In the genomic region with DNA sequence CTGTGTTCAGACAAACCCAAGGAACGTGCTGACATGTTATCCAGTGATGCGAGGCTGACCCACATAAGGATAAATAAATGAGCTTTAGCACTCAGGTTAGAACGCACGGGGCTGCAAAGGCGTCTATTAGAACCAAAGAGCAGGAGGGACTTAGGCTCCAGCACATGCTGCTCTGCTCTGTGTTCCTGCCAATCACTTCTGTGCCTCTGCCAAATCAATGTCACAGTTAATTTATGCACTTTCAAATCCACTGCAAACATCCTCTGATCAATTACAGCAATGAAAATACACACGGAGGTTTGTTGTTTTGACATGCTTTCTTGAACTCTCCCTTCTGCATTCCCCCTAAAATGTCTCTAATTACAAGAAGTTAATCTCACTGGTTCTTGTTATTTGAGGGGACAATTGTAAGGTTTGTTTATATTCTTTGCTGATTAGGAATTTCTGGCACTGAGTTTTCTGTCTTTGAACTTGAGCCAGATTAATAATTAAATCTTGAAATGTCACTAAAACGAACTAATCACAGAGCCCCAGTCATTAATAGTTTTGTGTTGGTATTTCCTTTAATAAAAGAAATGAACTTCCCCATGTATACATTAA, we compare ENCODE assay signal across 13 mouse cellular contexts. TPM values are rescaled to one million over a fixed set of nuclear protein-coding genes. Genes with fewer than 3 reads are reported as not detected.
DNase-seq lines count a peak whose midpoint lies in the region; ATAC-seq and TF ChIP-seq lines count a peak whose summit lies in the region.
"Had no signal": no experiment of that assay in that cellular context is flagged by ENCODE, and none has a peak within 500 bp of the region (broad histone marks: within the 10 kb centered on the region; RNA-seq: fewer than 3 reads in every experiment).

No protein-coding gene starts in this region.

- H3K36me3 ChIP-seq in embryonic facial prominence, embryonic 14.5 days (ENCODE audit: control insufficient read depth, insufficient read depth, low read length): no peaks in the 10 kb centered on the region
- no peaks in the 10 kb centered on the region for H3K36me3 ChIP-seq in kidney, postnatal 0 days (ENCODE audit: insufficient read depth, low read length)

- H3K4me1 ChIP-seq in embryonic facial prominence, embryonic 14.5 days (ENCODE audit: control insufficient read depth, insufficient read depth, low read length): no peaks in the 10 kb centered on the region
- H3K4me1 ChIP-seq in kidney, postnatal 0 days (replicated peaks; ENCODE audit: insufficient read depth, low read length): peaks cover 18% of the 10 kb centered on the region

- no peak overlapping the region for H3K27ac ChIP-seq in embryonic facial prominence, embryonic 14.5 days (replicated peaks; ENCODE audit: low read depth, low read length)
- H3K27ac ChIP-seq in kidney, postnatal 0 days: 0 out of 2 replicates have a peak overlapping the region, but pooled peaks have one; percentile 9
- H3K27ac ChIP-seq: stomach, postnatal 0 days had no signal

- no peak for TF ChIP-seq CTCF in kidney, postnatal 0 days (IDR thresholded peaks at IDR 0.05; ENCODE audit: low read depth)

- no peaks in the 10 kb centered on the region for H3K27me3 ChIP-seq in embryonic facial prominence, embryonic 14.5 days (replicated peaks; ENCODE audit: control insufficient read depth, insufficient read depth, low read length)
- no peaks in the 10 kb centered on the region for H3K27me3 ChIP-seq in kidney, postnatal 0 days (ENCODE audit: insufficient read depth, low read length)
- H3K27me3 ChIP-seq: CH12.LX had no signal

- peak; percentile 22 for DNase-seq in kidney, adult 11 months
- DNase-seq in kidney, postnatal 4 days: no peak
- peak; percentile 80 for DNase-seq in Muller cell, postnatal 12 days (ENCODE audit: inconsistent ontology term)
- peak; percentile 24 for DNase-seq in embryonic facial prominence, embryonic 14.5 days (ENCODE audit: low spot score)
- DNase-seq in kidney, postnatal 0 days (ENCODE audit: low spot score): peak; percentile 73
- DNase-seq in B cell, adult 2 months: no peak
- no peak for DNase-seq in spleen, adult 18-20 months
- no peak for DNase-seq in ovary, postnatal 36 days (ENCODE audit: low spot score)
- DNase-seq: cerebellum, postnatal 36 days; lung, adult 18-20 months had no signal

- WGBS in embryonic facial prominence, embryonic 14.5 days: 36% methylated on average over 7 of the region's 7 CpGs
- WGBS in kidney, postnatal 0 days: 25% methylated on average over 7 of the region's 7 CpGs

- no peak overlapping the region for H3K9ac ChIP-seq in embryonic facial prominence, embryonic 14.5 days (ENCODE audit: low read depth, low read length)
- no peak overlapping the region for H3K9ac ChIP-seq in kidney, postnatal 0 days (ENCODE audit: low read depth, low read length)

- no peaks in the 10 kb centered on the region for H3K9me3 ChIP-seq in embryonic facial prominence, embryonic 14.5 days (ENCODE audit: control insufficient read depth, low read length)
- H3K9me3 ChIP-seq in kidney, postnatal 0 days (replicated peaks; ENCODE audit: low read length): no peaks in the 10 kb centered on the region

- no peak overlapping the region for H3K4me3 ChIP-seq in embryonic facial prominence, embryonic 14.5 days (ENCODE audit: low read depth, low read length)
- no peak overlapping the region for H3K4me3 ChIP-seq in kidney, postnatal 0 days (replicated peaks; ENCODE audit: low read depth, low read length)
- H3K4me3 ChIP-seq: myocyte had no signal

- no peak for ATAC-seq in embryonic facial prominence, embryonic 14.5 days (ENCODE audit: low read depth)
- no peak for ATAC-seq in kidney, postnatal 0 days (replicated peaks; ENCODE audit: low FRiP score, low read depth)

- no peak overlapping the region for H3K4me2 ChIP-seq in embryonic facial prominence, embryonic 14.5 days (ENCODE audit: low read depth, low read length)
- no peak overlapping the region for H3K4me2 ChIP-seq in kidney, postnatal 0 days (ENCODE audit: low read length)

RNA-seq across cellular contexts. Expression of a gene that starts 16.1 kb away (rescaled TPM):
- 56.5 and 57.1 TPM in 2 replicates for polyA plus RNA-seq in embryonic facial prominence, embryonic 14.5 days (2014; fragmentation: Nextera tagmentation; extraction: Ambion mirVana)
- 90.2 and 95.4 TPM in 2 replicates for polyA plus RNA-seq in kidney, postnatal 0 days (2015; fragmentation: Nextera tagmentation; extraction: Ambion mirVana)

Comparison
In these comparisons a context has a peak if more than half of its experiments do, and no peak if none do; other contexts are left out.
1. DNase-seq: peak in kidney, adult 11 months (single experiment), Muller cell, postnatal 12 days (single experiment), embryonic facial prominence, embryonic 14.5 days (single experiment) and kidney, postnatal 0 days (single experiment); none in kidney, postnatal 4 days (0 of 2), B cell, adult 2 months (0 of 2), spleen, adult 18-20 months (0 of 2) and ovary, postnatal 36 days (single experiment).